Mouse (Mus musculus): ENCODE data around the gene Sept7. TPM values are rescaled to one million over a fixed set of nuclear protein-coding genes. Genes with fewer than 3 reads are reported as not detected.

The Sept7 gene
- total and polyA plus RNA-seq, 2 experiments from 2014 or later, result 137 to 249 TPM

- Histone ChIP-seq H3K9ac (replicated peaks; ENCODE audit: low read length, poor library complexity, severe bottlenecking) (no peak overlapping the region), H3K27ac (ENCODE audit: low read depth, low read length) (no peak overlapping the region), H3K4me1 (ENCODE audit: insufficient read depth, low read length) (peaks cover 2% of the 10 kb centered on the region; the same call in 1 of the 2 replicates), H3K27me3 (ENCODE audit: insufficient read depth, low read length) (no peaks in the 10 kb centered on the region), H3K9me3 (ENCODE audit: low read length) (no peaks in the 10 kb centered on the region), H3K4me3 (ENCODE audit: low read depth, low read length) (no peak overlapping the region), H3K4me2 (ENCODE audit: low read depth, low read length, poor library complexity, severe bottlenecking) (no peak overlapping the region), H3K36me3 (ENCODE audit: insufficient read depth, low read length) (no peaks in the 10 kb centered on the region)
- no peak for TF ChIP-seq CTCF (IDR thresholded peaks at IDR 0.05)
- no peak for ATAC-seq (ENCODE audit: low FRiP score)
- no peak for DNase-seq (ENCODE audit: low spot score)
- WGBS, result 38% methylated on average over 2 of the region's 2 CpGs
These were observed 36.0 kb upstream of the Sept7 start for GRCm38 (mm10) chr9:25216210-25216609.

GRCm38 (mm10) chr9:25218954-25219353 is 33.3 kb upstream of the Sept7 start:
- no peak overlapping the region for H3K4me2 ChIP-seq (ENCODE audit: low read depth, low read length, poor library complexity, severe bottlenecking)
- WGBS, result 63% methylated on average over 3 of the region's 3 CpGs
- no peak for TF ChIP-seq CTCF (IDR thresholded peaks at IDR 0.05)
- no peaks in the 10 kb centered on the region for H3K9me3 ChIP-seq (ENCODE audit: low read length)
- DNase-seq (ENCODE audit: low spot score) (no peak), ATAC-seq (ENCODE audit: low FRiP score) (no peak)
- H3K27me3 ChIP-seq (ENCODE audit: insufficient read depth, low read length), result no peaks in the 10 kb centered on the region
- no peak overlapping the region for H3K27ac ChIP-seq (ENCODE audit: low read depth, low read length)
- no peaks in the 10 kb centered on the region for H3K36me3 ChIP-seq (ENCODE audit: insufficient read depth, low read length)
- H3K4me1 ChIP-seq (ENCODE audit: insufficient read depth, low read length), result no peaks in the 10 kb centered on the region
- no peak overlapping the region for H3K9ac ChIP-seq (replicated peaks; ENCODE audit: low read length, poor library complexity, severe bottlenecking)
- no peak overlapping the region for H3K4me3 ChIP-seq (ENCODE audit: low read depth, low read length)

- H3K27ac ChIP-seq (ENCODE audit: low read depth, low read length), result no peak overlapping the region
- no peaks in the 10 kb centered on the region for H3K4me1 ChIP-seq (ENCODE audit: insufficient read depth, low read length)
- 85% methylated on average over 5 of the region's 5 CpGs for WGBS
- H3K9ac ChIP-seq (replicated peaks; ENCODE audit: low read length, poor library complexity, severe bottlenecking), result no peak overlapping the region
- H3K4me3 ChIP-seq (ENCODE audit: low read depth, low read length), result no peak overlapping the region
- ATAC-seq (ENCODE audit: low FRiP score) (no peak), DNase-seq (ENCODE audit: low spot score) (no peak)
- no peaks in the 10 kb centered on the region for H3K27me3 ChIP-seq (ENCODE audit: insufficient read depth, low read length)
- TF ChIP-seq CTCF (IDR thresholded peaks at IDR 0.05), result no peak
- no peak overlapping the region for H3K4me2 ChIP-seq (ENCODE audit: low read depth, low read length, poor library complexity, severe bottlenecking)
- no peaks in the 10 kb centered on the region for H3K9me3 ChIP-seq (ENCODE audit: low read length)
- no peaks in the 10 kb centered on the region for H3K36me3 ChIP-seq (ENCODE audit: insufficient read depth, low read length)
These were observed 32.4 kb upstream of the Sept7 start for GRCm38 (mm10) chr9:25219882-25220281.

GRCm38 (mm10) chr9:25224959-25225358 is 27.3 kb upstream of the Sept7 start:
- no peaks in the 10 kb centered on the region for H3K4me1 ChIP-seq (ENCODE audit: insufficient read depth, low read length)
- no peak overlapping the region for H3K4me2 ChIP-seq (ENCODE audit: low read depth, low read length, poor library complexity, severe bottlenecking)
- no peak overlapping the region for H3K9ac ChIP-seq (replicated peaks; ENCODE audit: low read length, poor library complexity, severe bottlenecking)
- DNase-seq (ENCODE audit: low spot score) (no peak), ATAC-seq (ENCODE audit: low FRiP score) (no peak)
- 72% methylated on average over 4 of the region's 4 CpGs for WGBS
- H3K27ac ChIP-seq (ENCODE audit: low read depth, low read length), result no peak overlapping the region
- H3K27me3 ChIP-seq (ENCODE audit: insufficient read depth, low read length), result no peaks in the 10 kb centered on the region
- H3K4me3 ChIP-seq (ENCODE audit: low read depth, low read length), result no peak overlapping the region
- no peaks in the 10 kb centered on the region for H3K36me3 ChIP-seq (ENCODE audit: insufficient read depth, low read length)
- H3K9me3 ChIP-seq (ENCODE audit: low read length), result no peaks in the 10 kb centered on the region
- no peak for TF ChIP-seq CTCF (IDR thresholded peaks at IDR 0.05)

- Histone ChIP-seq H3K4me1 (ENCODE audit: insufficient read depth, low read length) (no peaks in the 10 kb centered on the region), H3K27ac (ENCODE audit: low read depth, low read length) (no peak overlapping the region), H3K4me3 (ENCODE audit: low read depth, low read length) (no peak overlapping the region), H3K9me3 (ENCODE audit: low read length) (no peaks in the 10 kb centered on the region), H3K9ac (replicated peaks; ENCODE audit: low read length, poor library complexity, severe bottlenecking) (no peak overlapping the region), H3K4me2 (ENCODE audit: low read depth, low read length, poor library complexity, severe bottlenecking) (no peak overlapping the region), H3K36me3 (ENCODE audit: insufficient read depth, low read length) (no peaks in the 10 kb centered on the region), H3K27me3 (ENCODE audit: insufficient read depth, low read length) (no peaks in the 10 kb centered on the region)
- no peak for TF ChIP-seq CTCF (IDR thresholded peaks at IDR 0.05)
- no peak for ATAC-seq (ENCODE audit: low FRiP score)
- 87% methylated on average over 6 of the region's 6 CpGs for WGBS
- DNase-seq (ENCODE audit: low spot score), result no peak
These were observed 22.5 kb upstream of the Sept7 start for GRCm38 (mm10) chr9:25229740-25230139.

- Histone ChIP-seq H3K9me3 (ENCODE audit: low read length) (no peaks in the 10 kb centered on the region), H3K4me1 (ENCODE audit: insufficient read depth, low read length) (no peaks in the 10 kb centered on the region), H3K27me3 (ENCODE audit: insufficient read depth, low read length) (no peaks in the 10 kb centered on the region), H3K4me2 (ENCODE audit: low read depth, low read length, poor library complexity, severe bottlenecking) (no peak overlapping the region), H3K9ac (replicated peaks; ENCODE audit: low read length, poor library complexity, severe bottlenecking) (no peak overlapping the region), H3K36me3 (ENCODE audit: insufficient read depth, low read length) (no peaks in the 10 kb centered on the region), H3K27ac (ENCODE audit: low read depth, low read length) (no peak overlapping the region), H3K4me3 (ENCODE audit: low read depth, low read length) (no peak overlapping the region)
- TF ChIP-seq CTCF (IDR thresholded peaks at IDR 0.05), result no peak
- ATAC-seq (ENCODE audit: low FRiP score) (no peak), DNase-seq (ENCODE audit: low spot score) (no peak)
- 89% methylated on average over 10 of the region's 10 CpGs for WGBS
These were observed 21.8 kb upstream of the Sept7 start for GRCm38 (mm10) chr9:25230213-25231039.
